Mouse (Mus musculus) hindbrain, postnatal 0 days (tissue): ENCODE measurements around the gene Kmt5a. TPM values are rescaled to one million over a fixed set of nuclear protein-coding genes. Genes with fewer than 3 reads are reported as not detected.

Experiments used
- ATAC-seq: fragments of 200-750 bp; cut with Nextera tagmentation; 2 replicates; pipeline ENCODE4 v1.8.0; 2017; ENCODE audit warnings: mild to moderate bottlenecking, moderate TSS enrichment, moderate library complexity
- DNase-seq: peaks from one replicate; pipeline ENCODE4 v3.0.0-alpha.2; 2015; ENCODE audit warnings: low spot score
- H3K27ac ChIP-seq: fragments of 300-500 bp; sonication (generic); 2 replicates; pipeline ENCODE4 v1.5.1; 2014; ENCODE audit warnings: mild to moderate bottlenecking
- H3K27me3 ChIP-seq: fragments of 300-500 bp; sonication (generic); 2 replicates; pipeline ENCODE4 v1.6.1; 2014; ENCODE audit warnings: low read length, mixed read lengths; ENCODE audit not compliant: insufficient read depth
- H3K36me3 ChIP-seq: fragments of 300-500 bp; sonication (generic); 2 replicates; pipeline ENCODE4 v1.6.1; 2014; ENCODE audit warnings: low read length, mixed read lengths; ENCODE audit not compliant: insufficient read depth
- H3K4me1 ChIP-seq: fragments of 300-500 bp; sonication (generic); 2 replicates; pipeline ENCODE4 v1.6.1; 2014; ENCODE audit warnings: antibody characterized with exemption, low read length, mixed read lengths; ENCODE audit not compliant: insufficient read depth
- H3K4me2 ChIP-seq: fragments of 300-500 bp; sonication (generic); 2 replicates; pipeline ENCODE4 v1.6.1; 2014; ENCODE audit warnings: low read depth, mild to moderate bottlenecking, low read length, moderate library complexity, mixed read lengths
- H3K4me3 ChIP-seq: fragments of 300-500 bp; sonication (generic); 2 replicates; pipeline ENCODE4 v1.5.1; 2014; ENCODE audit warnings: low read length
- H3K9ac ChIP-seq: fragments of 300-500 bp; sonication (generic); replicated peaks from 2 replicates; pipeline ENCODE4 v1.6.1; 2014; ENCODE audit warnings: mild to moderate bottlenecking, low read length, moderate library complexity, mixed read lengths
- H3K9me3 ChIP-seq: fragments of 300-500 bp; sonication (generic); 2 replicates; pipeline ENCODE4 v1.6.1; 2016; ENCODE audit warnings: low read length, mixed read lengths
- CTCF ChIP-seq: IDR thresholded peaks from 2 replicates; pipeline ENCODE4 v1.5.1; 2016; ENCODE audit warnings: antibody characterized with exemption, control low read depth, low read depth
- WGBS: fragments of 180-500 bp; shearing (Covaris S2); extraction: QIAGEN DNeasy Blood & Tissue Kit; methylation state at CpG from one replicate; pipeline ENCODE4 v1.1.7; 2014; 5-methylcytosine and 5-hydroxymethylcytosine counted together
- microRNA-seq, 2 experiments: library from miRNA; unstranded; fragments of <30 nt; microRNA quantifications; one replicate each; pipeline ENCODE4; 2016
- polyA plus RNA-seq: library from polyadenylated mRNA; unstranded; fragments of >200 nt; fragmentation: Nextera tagmentation; extraction: Ambion mirVana; gene quantifications from 2 replicates; pipeline ENCODE4 v1.2.1, GENCODE M21; 2015
- total RNA-seq: library from RNA; depleted of rRNA; stranded (reverse); fragments of >200 nt; gene quantifications from 2 replicates; pipeline ENCODE4 v1.2.3, GENCODE M21; 2014; rRNA removed

Gene Kmt5a
- total and polyA plus RNA-seq, 2 experiments from 2014 or later = 20.5 to 48.5 TPM

DNA sequence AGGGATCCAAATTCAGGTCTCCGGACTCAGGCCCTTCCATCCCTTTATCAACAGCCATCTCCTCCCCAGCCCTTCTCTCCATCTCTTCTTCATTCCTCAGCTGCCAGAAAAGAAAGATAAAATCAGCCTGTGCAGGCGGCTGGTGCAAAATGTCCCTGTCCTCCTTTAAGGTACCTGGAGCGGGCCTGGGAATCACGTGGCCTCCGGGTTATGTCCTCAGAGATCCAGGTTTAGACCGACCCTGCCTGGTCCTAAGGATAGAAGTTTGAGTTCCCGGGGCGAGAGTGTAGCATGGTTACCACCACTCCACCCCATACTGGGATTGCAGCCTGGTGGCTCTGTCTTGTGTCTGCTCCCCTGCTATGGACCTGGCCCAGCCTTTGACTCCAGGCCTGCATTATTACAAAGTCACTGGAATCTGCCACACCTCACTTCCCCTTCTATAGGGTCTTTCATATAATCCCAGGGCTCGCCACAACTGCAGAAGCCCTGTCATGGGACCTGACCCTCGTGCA, 70.9 kb downstream of the Kmt5a start:
- Histone ChIP-seq H3K27me3 (no peaks in the 10 kb centered on the region), H3K9me3 (no peaks in the 10 kb centered on the region), H3K9ac (no peak overlapping the region), H3K4me2 (no peak overlapping the region), H3K4me3 (no peak overlapping the region), H3K27ac (no peak overlapping the region), H3K36me3 (peaks cover 18% of the 10 kb centered on the region), H3K4me1 (no peaks in the 10 kb centered on the region)
- ATAC-seq = no peak
- DNase-seq = no peak
- TF ChIP-seq CTCF = no peak
- WGBS = 89% methylated on average over 10 of the region's 10 CpGs

Small RNA genes within 50 kb of the gene (microRNA-seq; reads per million reads assigned to microRNA genes)
- 0 to 0.88 reads per million in 2 experiments for gene Gm27486

Other genes starting within 250 kb of the Kmt5a start
- 43.9 and 44.1 TPM in 2 replicates for gene Pitpnm2, start 190.2 kb upstream of the Kmt5a start, total RNA-seq
- gene Pitpnm2, start 190.2 kb upstream of the Kmt5a start, polyA plus RNA-seq = 7.6 TPM in 2 replicates
- 13.4 and 20.7 TPM in 2 replicates for gene Mphosph9, start 112.0 kb upstream of the Kmt5a start, total RNA-seq
- 9.2 and 11.1 TPM in 2 replicates for gene Mphosph9, start 112.0 kb upstream of the Kmt5a start, polyA plus RNA-seq
- gene 2810006K23Rik, start 111.8 kb upstream of the Kmt5a start, total RNA-seq = 8.1 and 12.0 TPM in 2 replicates
- 9.7 and 11.3 TPM in 2 replicates for gene 2810006K23Rik, start 111.8 kb upstream of the Kmt5a start, polyA plus RNA-seq
- 209 and 223 TPM in 2 replicates for gene Cdk2ap1, start 76.8 kb upstream of the Kmt5a start, total RNA-seq
- 102 and 109 TPM in 2 replicates for gene Cdk2ap1, start 76.8 kb upstream of the Kmt5a start, polyA plus RNA-seq
- gene Sbno1, start 13.9 kb upstream of the Kmt5a start, total RNA-seq = 30.4 and 35.9 TPM in 2 replicates
- 71.0 and 73.6 TPM in 2 replicates for gene Sbno1, start 13.9 kb upstream of the Kmt5a start, polyA plus RNA-seq
- gene Rilpl2, start 38.4 kb downstream of the Kmt5a start, total RNA-seq = 25.6 and 38.8 TPM in 2 replicates
- 33.2 and 34.8 TPM in 2 replicates for gene Rilpl2, start 38.4 kb downstream of the Kmt5a start, polyA plus RNA-seq
- gene Snrnp35, start 43.2 kb downstream of the Kmt5a start, total RNA-seq = 4.0 and 17.2 TPM in 2 replicates
- gene Snrnp35, start 43.2 kb downstream of the Kmt5a start, polyA plus RNA-seq = 13.9 and 17.3 TPM in 2 replicates
- gene Rilpl1, start 91.5 kb downstream of the Kmt5a start, total RNA-seq = 10.4 and 12.4 TPM in 2 replicates
- 13.3 and 13.5 TPM in 2 replicates for gene Rilpl1, start 91.5 kb downstream of the Kmt5a start, polyA plus RNA-seq
- gene Tmed2, start 100.8 kb downstream of the Kmt5a start, total RNA-seq = 206 and 219 TPM in 2 replicates
- gene Tmed2, start 100.8 kb downstream of the Kmt5a start, polyA plus RNA-seq = 329 and 332 TPM in 2 replicates
- gene Ddx55, start 112.9 kb downstream of the Kmt5a start, total RNA-seq = 14.7 and 15.5 TPM in 2 replicates
- gene Ddx55, start 112.9 kb downstream of the Kmt5a start, polyA plus RNA-seq = 22.1 and 22.9 TPM in 2 replicates
- 29.0 and 31.7 TPM in 2 replicates for gene Eif2b1, start 139.2 kb downstream of the Kmt5a start, total RNA-seq
- gene Eif2b1, start 139.2 kb downstream of the Kmt5a start, polyA plus RNA-seq = 56.8 and 57.5 TPM in 2 replicates
- 26.7 and 33.4 TPM in 2 replicates for gene Gtf2h3, start 139.2 kb downstream of the Kmt5a start, total RNA-seq
- gene Gtf2h3, start 139.2 kb downstream of the Kmt5a start, polyA plus RNA-seq = 27.5 and 32.1 TPM in 2 replicates
- gene Atp6v0a2, start 188.6 kb downstream of the Kmt5a start, total RNA-seq = 23.7 and 28.3 TPM in 2 replicates
- gene Atp6v0a2, start 188.6 kb downstream of the Kmt5a start, polyA plus RNA-seq = 25.9 and 27.6 TPM in 2 replicates